Mouse (Mus musculus): ENCODE data around the gene Ccnj. TPM values are rescaled to one million over a fixed set of nuclear protein-coding genes. Genes with fewer than 3 reads are reported as not detected.
A peak's percentile ranks its signal among the peaks of the same experiment; 100 is the strongest.

Ccnj gene
- total RNA-seq, 1 experiment from 2014 or later, result 6.4 TPM

GRCm38 (mm10) chr19:40840303-40840702 is 9.2 kb downstream of the Ccnj start:
- peak; percentile 54 for ATAC-seq (replicated peaks; ENCODE audit: low read depth, poor library complexity, severe bottlenecking)

- ATAC-seq (replicated peaks; ENCODE audit: low read depth, poor library complexity, severe bottlenecking), result no peak
These were observed 10.0 kb downstream of the Ccnj start for GRCm38 (mm10) chr19:40841083-40841482.

- ATAC-seq (replicated peaks; ENCODE audit: low read depth, poor library complexity, severe bottlenecking), result no peak
These were observed 10.5 kb downstream of the Ccnj start for GRCm38 (mm10) chr19:40841593-40841992.

- no peak for ATAC-seq (replicated peaks; ENCODE audit: low read depth, poor library complexity, severe bottlenecking)
These were observed 13.7 kb downstream of the Ccnj start for GRCm38 (mm10) chr19:40844731-40845130.

GRCm38 (mm10) chr19:40849391-40849790 is 18.3 kb downstream of the Ccnj start:
- no peak for ATAC-seq (replicated peaks; ENCODE audit: low read depth, poor library complexity, severe bottlenecking)

- no peak for ATAC-seq (replicated peaks; ENCODE audit: low read depth, poor library complexity, severe bottlenecking)
These were observed 28.5 kb downstream of the Ccnj start for GRCm38 (mm10) chr19:40859555-40859954.

- ATAC-seq (replicated peaks; ENCODE audit: low read depth, poor library complexity, severe bottlenecking), result no peak
These were observed 37.2 kb downstream of the Ccnj start for GRCm38 (mm10) chr19:40868284-40868683.

- ATAC-seq (replicated peaks; ENCODE audit: low read depth, poor library complexity, severe bottlenecking), result no peak
These were observed 38.5 kb downstream of the Ccnj start for GRCm38 (mm10) chr19:40869425-40870105.

GRCm38 (mm10) chr19:40872955-40873665 is 42.0 kb downstream of the Ccnj start:
- ATAC-seq (replicated peaks; ENCODE audit: low read depth, poor library complexity, severe bottlenecking), result peak; percentile 96

- ATAC-seq (replicated peaks; ENCODE audit: low read depth, poor library complexity, severe bottlenecking), result no peak
These were observed 50.6 kb downstream of the Ccnj start for GRCm38 (mm10) chr19:40881700-40882099.

- peak; percentile 73 for ATAC-seq (replicated peaks; ENCODE audit: low read depth, poor library complexity, severe bottlenecking)
These were observed 57.8 kb downstream of the Ccnj start for GRCm38 (mm10) chr19:40888887-40889286.

- no peak for ATAC-seq (replicated peaks; ENCODE audit: low read depth, poor library complexity, severe bottlenecking)
These were observed 63.0 kb downstream of the Ccnj start for GRCm38 (mm10) chr19:40894071-40894506.

- peak; percentile 95 for ATAC-seq (replicated peaks; ENCODE audit: low read depth, poor library complexity, severe bottlenecking)
These were observed 63.7 kb downstream of the Ccnj start, which contains the start of gene Zfp518a for GRCm38 (mm10) chr19:40894519-40895392. Gene Zfp518a (plus strand): TSS chr19:40894705.

GRCm38 (mm10) chr19:40895393-40895703 is 64.3 kb downstream of the Ccnj start:
- no peak for ATAC-seq (replicated peaks; ENCODE audit: low read depth, poor library complexity, severe bottlenecking)

Other genes starting within 250 kb of the Ccnj start
- gene Aldh18a1, start 242.8 kb upstream of the Ccnj start, total RNA-seq (2017), result 49.1 and 58.7 TPM in 2 replicates
- 6.0 and 6.8 TPM in 2 replicates for gene Tctn3, start 219.0 kb upstream of the Ccnj start, total RNA-seq (2017)
- 7.8 and 11.9 TPM in 2 replicates for gene Entpd1, start 218.9 kb upstream of the Ccnj start, total RNA-seq (2017)
- 1.5 and 8.6 TPM in 2 replicates for gene Cc2d2b, start 82.5 kb upstream of the Ccnj start, total RNA-seq (2017)
- gene Zfp518a, start 63.4 kb downstream of the Ccnj start, total RNA-seq (2017), result 36.4 and 39.2 TPM in 2 replicates
- gene Blnk, start 163.3 kb downstream of the Ccnj start, total RNA-seq (2017), result 0.05 and 0.78 TPM in 2 replicates
- 105 and 124 TPM in 2 replicates for gene Dntt, start 198.0 kb downstream of the Ccnj start, total RNA-seq (2017)
- not detected in 2 replicates for gene Opalin, start 245.8 kb downstream of the Ccnj start, total RNA-seq (2017)